Mouse (Mus musculus) C2C12 (cell line): ENCODE results near the gene Tdrd6.

ENCODE experiments used
- CTCF ChIP-seq: IDR thresholded peaks from one replicate; pipeline ENCODE4 v1.5.1; 2011; ENCODE audit not compliant: control insufficient read depth, insufficient read depth, insufficient read length
- USF1 ChIP-seq: IDR thresholded peaks from one replicate; pipeline ENCODE4 v1.6.1; 2011; ENCODE audit warnings: low read depth, mild to moderate bottlenecking, control low read depth, moderate library complexity

DNA sequence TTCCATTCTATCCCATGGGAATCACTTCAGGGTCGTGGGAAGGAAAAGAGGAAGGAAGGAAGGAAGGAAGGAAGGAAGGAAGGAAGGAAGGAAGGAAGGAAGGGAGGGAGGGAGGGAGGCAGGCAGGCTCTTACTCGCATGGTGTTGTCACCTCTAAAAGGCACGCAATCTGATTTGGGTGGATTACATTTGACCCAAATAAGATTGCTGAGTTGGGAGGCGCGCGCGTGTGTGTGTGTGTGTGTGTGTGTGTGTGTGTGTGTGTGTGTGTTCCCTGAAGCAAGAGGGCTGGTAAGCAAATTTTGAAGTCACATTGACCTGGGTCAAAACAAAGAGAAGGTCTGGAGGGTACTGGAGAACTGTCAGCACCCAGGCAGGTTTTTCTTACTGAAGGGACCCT, 60.8 kb downstream of the Tdrd6 start:
- TF ChIP-seq USF1 (no peak), CTCF (no peak)
